In genomic region chrX:71274150-71274549, GRCm38 (mm10) we compare ENCODE assay signal across 23 mouse cellular contexts.
DNase-seq lines count a peak whose midpoint lies in the region; ATAC-seq and TF ChIP-seq lines count a peak whose summit lies in the region.
"Had no signal": no experiment of that assay in that cellular context is flagged by ENCODE, and none has a peak within 500 bp of the region (broad histone marks: within the 10 kb centered on the region; RNA-seq: fewer than 3 reads in every experiment).

No protein-coding gene starts in this region.

- DNase-seq in 416B (ENCODE audit: low read depth) = peak; percentile 8
- DNase-seq in neural tube, embryonic 10.5 days (ENCODE audit: extremely low spot score, low spot score) = no peak
- no peak for DNase-seq in testis, postnatal 10 days (ENCODE audit: low spot score)
- no peak for DNase-seq in gastrocnemius, postnatal 25 days
- DNase-seq: adrenal gland, adult 2 months; adrenal gland, postnatal 10 days; adrenal gland, postnatal 25 days; cerebellum, adult 11 months; cerebellum, adult 18-20 months; cerebellum, adult 8-10 months; cerebellum, adult 9-11 months; cerebellum, postnatal 14 days; cerebellum, postnatal 36 days; embryo, embryonic 11 days had no signal

- no peak overlapping the region for H3K4me3 ChIP-seq in bone marrow macrophage, adult 2 months (ENCODE audit: insufficient read depth, low read length)
- H3K4me3 ChIP-seq: embryonic facial prominence, embryonic 13.5 days; embryonic facial prominence, embryonic 15.5 days; erythroblast, embryonic 14.5 days; forebrain, embryonic 10.5 days; forebrain, embryonic 12.5 days had no signal

- peak overlapping the region; percentile 10; the same call in 1 of the 2 replicates for H3K27ac ChIP-seq in bone marrow macrophage, adult 2 months (ENCODE audit: insufficient read depth, low read depth, low read length)
- H3K27ac ChIP-seq: embryonic facial prominence, embryonic 13.5 days; embryonic facial prominence, embryonic 15.5 days; forebrain, embryonic 10.5 days; forebrain, embryonic 12.5 days had no signal

- peaks cover 2% of the 10 kb centered on the region; the same call in 1 of the 2 replicates for H3K4me1 ChIP-seq in bone marrow macrophage, adult 2 months (ENCODE audit: control insufficient read depth, insufficient read depth, low read length)
- H3K4me1 ChIP-seq: embryonic facial prominence, embryonic 13.5 days; embryonic facial prominence, embryonic 15.5 days; forebrain, embryonic 10.5 days; forebrain, embryonic 12.5 days had no signal

- ATAC-seq in megakaryocyte, adult 5-6 weeks (ENCODE audit: poor library complexity, severe bottlenecking) = peak; percentile 83
- ATAC-seq: forebrain, embryonic 14.5 days; forebrain, embryonic 16.5 days had no signal

- no peak for TF ChIP-seq CTCF in bone marrow macrophage, adult 2 months (IDR thresholded peaks at IDR 0.05; ENCODE audit: low read depth, low read length)

- no peak for TF ChIP-seq POLR2A in bone marrow macrophage, adult 2 months (IDR thresholded peaks at IDR 0.05; ENCODE audit: borderline replicate concordance, low read depth, low read length)
